8 mouse cellular contexts compared by ENCODE assay signal in genomic region chr9:96364141-96364838, GRCm38 (mm10). TPM values are rescaled to one million over a fixed set of nuclear protein-coding genes. Genes with fewer than 3 reads are reported as not detected.
DNase-seq lines count a peak whose midpoint lies in the region; ATAC-seq lines count a peak whose summit lies in the region.

TSS of gene Atp1b3 (minus strand) at chr9:96364442.

- peak; percentile 93 for DNase-seq in adipocyte (ENCODE audit: low spot score)
- DNase-seq in embryo, embryonic 10 days (ENCODE audit: low spot score), result peak; percentile 95
- DNase-seq in gastrocnemius, postnatal 14 days, result peak; percentile 99
- DNase-seq in left cerebral cortex, postnatal 10 days (ENCODE audit: extremely low spot score in 1 of 2, low spot score in 2 of 2), result peak; percentile 97 to 98
- DNase-seq in right cerebral cortex, postnatal 25 days, result peak; percentile 99
- peak; percentile 99 to 100 for DNase-seq in urinary bladder, postnatal 4 days (ENCODE audit: low spot score in 2 of 2)

- ATAC-seq in inflammation-experienced regulatory T-cells, adult 6 months, result peak; percentile 84
- peak; percentile 87 for ATAC-seq in megakaryocyte-erythroid progenitor cell, adult 5-6 weeks (replicated peaks; ENCODE audit: low FRiP score, low TSS enrichment, poor library complexity, severe bottlenecking)

- intact Hi-C loops in gastrocnemius, postnatal 14 days (cut with DNase I; ENCODE audit: low total_unique reads), result no loop called here
- intact Hi-C loops in left cerebral cortex, postnatal 10 days (cut with DNase I), result loop anchor here (5.0 kb wide), 1 partner anchor 113 kb away; the partner anchor contains the start of gene Rnf7

RNA-seq across cellular contexts. Expression of gene Atp1b3, which starts in this region (rescaled TPM):
- total RNA-seq in gastrocnemius, postnatal 14 days (2021), result 10 to 100 TPM; 43.7 to 49.2 TPM
- 100 to 1,000 TPM; 181 to 248 (median 245) TPM for polyA plus RNA-seq in inflammation-experienced regulatory T-cells, adult 6 months (2017; shearing (Covaris generic))
- 10 to 100 TPM; 90.9 to 96.4 TPM for total RNA-seq in left cerebral cortex, postnatal 10 days (2021)
- total RNA-seq in megakaryocyte-erythroid progenitor cell, adult 5-6 weeks (2014; fragmentation: Nextera tagmentation), result 97.9 and 117 TPM in 2 replicates
- 84.7 and 100 TPM in 2 replicates for total RNA-seq in megakaryocyte-erythroid progenitor cell, adult 5-6 weeks (2017)

Comparison
In these comparisons a context has a peak if more than half of its experiments do, and no peak if none do; other contexts are left out.
1. Peak in every context shown above with its lines: DNase-seq and ATAC-seq.